Mouse (Mus musculus) brown adipose tissue, adult 24 weeks (tissue): Measurements from ENCODE around the gene Vmn2r76. TPM values are rescaled to one million over a fixed set of nuclear protein-coding genes. Genes with fewer than 3 reads are reported as not detected.
"Not testable (repeated sequence)": the region's sequence is repeated elsewhere in the genome, so short reads cannot be mapped to it uniquely, and the experiment has no call there.

Experiments used
- H3K27ac ChIP-seq: fragments of 200-500 bp; replicated peaks from 2 replicates; pipeline ENCODE4 v1.5.1; 2012; ENCODE audit warnings: low read depth, mild to moderate bottlenecking, low read length
- H3K4me1 ChIP-seq: fragments of 200-500 bp; 2 replicates; pipeline ENCODE4 v1.6.1; 2012; ENCODE audit warnings: low read length, mixed read lengths; ENCODE audit not compliant: control insufficient read depth, insufficient read depth, insufficient read length
- H3K4me3 ChIP-seq: fragments of 200-500 bp; 2 replicates; pipeline ENCODE4 v1.5.1; 2012; ENCODE audit warnings: low read depth, mild to moderate bottlenecking, low read length, moderate library complexity; ENCODE audit not compliant: insufficient read depth
- polyA plus RNA-seq: library from polyadenylated mRNA; stranded (reverse); fragments of >200 nt; gene quantifications from 2 replicates; pipeline ENCODE4 v1.2.4, GENCODE M21; 2012; ENCODE audit not compliant: missing spikeins, insufficient read depth, insufficient read length

Gene Vmn2r76
- polyA plus RNA-seq = 0.08 TPM in 2 replicates

- Histone ChIP-seq H3K4me3 (no peak within 1 kb of the TSS), H3K27ac (no peak within 1 kb of the TSS), H3K4me1 (no peaks in the 10 kb centered on the region)
Measured at GRCm38 (mm10) chr7:86246208-86246607, at the start of gene Vmn2r76. Gene Vmn2r76 (minus strand): TSS chr7:86246308.

GRCm38 (mm10) chr7:86277072-86277471 lies 31.0 kb upstream of the Vmn2r76 start, which contains the start of gene Olfr310:
Gene Olfr310 (minus strand): TSS chr7:86277172.
- H3K4me1 ChIP-seq = no peaks in the 10 kb centered on the region
- no peak within 1 kb of the TSS for H3K4me3 ChIP-seq
- H3K27ac ChIP-seq = no peak within 1 kb of the TSS

GRCm38 (mm10) chr7:86211345-86211744 lies 34.8 kb downstream of the Vmn2r76 start:
- no peaks in the 10 kb centered on the region for H3K4me1 ChIP-seq
- H3K27ac ChIP-seq = no peak overlapping the region
- H3K4me3 ChIP-seq = no peak overlapping the region

GRCm38 (mm10) chr7:86171678-86172077 lies 74.4 kb downstream of the Vmn2r76 start, which contains the start of gene Vmn2r75:
Gene Vmn2r75 (minus strand): TSS chr7:86171778.
- not testable (repeated sequence) for H3K4me3 ChIP-seq, H3K4me1 ChIP-seq, H3K27ac ChIP-seq

Other genes starting within 250 kb of the Vmn2r76 start
- gene Vmn2r75, start 74.5 kb downstream of the Vmn2r76 start, polyA plus RNA-seq = not detected in 2 replicates
- gene Olfr310, start 30.9 kb upstream of the Vmn2r76 start, polyA plus RNA-seq = not detected in 2 replicates
- gene Olfr309, start 67.4 kb upstream of the Vmn2r76 start, polyA plus RNA-seq = not detected in 2 replicates
- gene Olfr308, start 79.3 kb upstream of the Vmn2r76 start, polyA plus RNA-seq = not detected in 2 replicates
- gene Olfr307, start 91.3 kb upstream of the Vmn2r76 start, polyA plus RNA-seq = not detected in 2 replicates
- not detected in 2 replicates for gene Olfr305, start 120.6 kb upstream of the Vmn2r76 start, polyA plus RNA-seq
- gene Olfr304, start 140.3 kb upstream of the Vmn2r76 start, polyA plus RNA-seq = not detected in 2 replicates
- not detected in 2 replicates for gene Olfr303, start 151.5 kb upstream of the Vmn2r76 start, polyA plus RNA-seq
- not detected in 2 replicates for gene Olfr301, start 157.5 kb upstream of the Vmn2r76 start, polyA plus RNA-seq
- gene Olfr299, start 213.6 kb upstream of the Vmn2r76 start, polyA plus RNA-seq = not detected in 2 replicates
- not detected in 2 replicates for gene Olfr298, start 246.2 kb upstream of the Vmn2r76 start, polyA plus RNA-seq